Mouse (Mus musculus): ENCODE measurements around the gene Pde1b.

DNA sequence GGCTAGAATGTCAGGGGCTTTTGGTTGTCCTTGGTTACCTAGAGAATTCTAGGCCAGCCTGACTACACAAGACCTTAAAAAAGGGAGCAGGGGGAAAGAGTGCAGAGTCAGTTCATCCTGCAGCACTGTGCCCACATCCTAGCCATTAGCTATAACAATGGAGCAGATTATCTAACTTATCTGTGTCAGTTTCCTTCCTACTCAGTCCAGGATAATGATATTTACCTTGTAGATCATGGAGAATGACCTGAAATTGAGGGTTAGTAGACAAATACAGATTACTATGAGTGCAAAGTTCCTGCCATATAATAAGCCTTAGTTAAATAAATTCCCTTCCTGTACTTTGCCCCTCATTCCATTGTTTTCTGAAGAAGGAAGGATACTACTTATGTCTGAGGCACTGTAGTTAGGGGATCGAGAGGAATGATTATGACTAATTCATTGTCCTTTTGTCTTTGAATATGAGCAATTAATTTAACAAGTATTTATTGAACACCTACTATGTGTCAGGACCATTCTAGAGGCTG is 23.7 kb upstream of the Pde1b start:
- TF ChIP-seq CTCF (IDR thresholded peaks at IDR 0.05; ENCODE audit: low read depth), result no peak
- TF ChIP-seq EP300 (IDR thresholded peaks at IDR 0.05; ENCODE audit: low read depth), result no peak
